Mouse (Mus musculus) cerebellum, adult 2 months (tissue): ENCODE data around the gene Ifitm10.

ENCODE experiments used
- CTCF ChIP-seq: fragments of 200-500 bp; IDR thresholded peaks from 2 replicates; pipeline ENCODE4 v1.5.1; 2011; ENCODE audit warnings: low read depth, mild to moderate bottlenecking, control low read depth, low read length, moderate library complexity, borderline replicate concordance; ENCODE audit not compliant: insufficient read depth
- POLR2A ChIP-seq: fragments of 200-500 bp; IDR thresholded peaks from 2 replicates; pipeline ENCODE4 v1.6.1; 2011; ENCODE audit warnings: low read length, control low read depth, borderline replicate concordance; ENCODE audit not compliant: insufficient read depth

DNA sequence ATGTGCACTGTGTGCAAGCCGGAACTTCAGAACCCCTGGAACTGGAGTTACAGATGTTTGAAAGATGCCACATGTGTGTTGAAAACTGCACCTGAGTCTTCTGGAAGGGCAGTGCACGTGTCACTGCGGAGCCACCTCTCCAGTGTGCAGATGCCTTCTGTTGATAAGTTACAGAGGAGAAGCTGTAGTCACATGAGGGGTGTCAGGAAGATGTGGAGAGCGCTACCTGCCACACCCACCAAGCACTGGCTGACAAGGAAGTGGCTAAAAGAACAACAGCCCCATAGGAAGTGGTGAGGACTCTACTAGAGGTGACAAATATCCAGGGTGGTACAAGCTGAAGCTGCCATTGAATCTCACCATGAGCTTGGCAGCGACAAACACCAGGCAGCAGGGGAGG is 19.7 kb downstream of the Ifitm10 start:
- no peak for TF ChIP-seq CTCF
- no peak for TF ChIP-seq POLR2A
